Mouse (Mus musculus) liver, adult 2 months (tissue): ENCODE measurements at regions not wholly inside any gene's neighbourhood (a gene's known extent, or its start where the extent isn't known, plus 50 kb on each side); places are given as distances from the start of the nearest gene placed in this dataset.

Experiments
- DNase-seq: peaks from one replicate; pipeline ENCODE4 v3.0.0-alpha.2; 2011; ENCODE audit warnings: low read depth, low spot score; ENCODE audit errors: extremely low read depth
- H3K27ac ChIP-seq: fragments of 200-500 bp; replicated peaks from 2 replicates; pipeline ENCODE4 v1.5.1; 2012; ENCODE audit warnings: low read depth, mild to moderate bottlenecking, control low read depth, inconsistent platforms, low read length; ENCODE audit not compliant: insufficient read depth
- H3K27me3 ChIP-seq: fragments of 200-500 bp; 2 replicates; pipeline ENCODE4 v1.6.1; 2012; ENCODE audit warnings: mild to moderate bottlenecking, moderate library complexity, low read length, inconsistent platforms; ENCODE audit not compliant: control insufficient read depth, insufficient read depth
- H3K36me3 ChIP-seq: fragments of 200-500 bp; 2 replicates; pipeline ENCODE4 v1.6.1; 2012; ENCODE audit warnings: low read length, inconsistent platforms; ENCODE audit not compliant: control insufficient read depth, insufficient read depth
- H3K4me1 ChIP-seq: fragments of 200-500 bp; 2 replicates; pipeline ENCODE4 v1.6.1; 2011; ENCODE audit warnings: low read length; ENCODE audit not compliant: control insufficient read depth, insufficient read depth
- H3K4me3 ChIP-seq: fragments of 200-500 bp; 2 replicates; pipeline ENCODE4 v1.5.1; 2011; ENCODE audit warnings: low read depth, mild to moderate bottlenecking, control low read depth, low read length, moderate library complexity; ENCODE audit not compliant: insufficient read depth
- H3K79me2 ChIP-seq: fragments of 200-500 bp; 2 replicates; pipeline ENCODE4 v1.6.1; 2012; ENCODE audit warnings: inconsistent platforms, mild to moderate bottlenecking, low read length, moderate library complexity; ENCODE audit not compliant: control insufficient read depth, insufficient read depth
- H3K9ac ChIP-seq: fragments of 200-500 bp; 2 replicates; pipeline ENCODE4 v1.6.1; 2012; ENCODE audit warnings: low read depth, mild to moderate bottlenecking, control low read depth, inconsistent platforms, low read length
- CTCF ChIP-seq: fragments of 200-500 bp; IDR thresholded peaks from 2 replicates; pipeline ENCODE4 v1.5.1; 2011; ENCODE audit warnings: low read depth, low read length, control low read depth
- POLR2A ChIP-seq: fragments of 200-500 bp; IDR thresholded peaks from 2 replicates; pipeline ENCODE4 v1.6.1; 2011; ENCODE audit warnings: low read length, control low read depth; ENCODE audit not compliant: insufficient read depth; ENCODE audit errors: extremely low read depth
- WGBS: fragments of 180-500 bp; shearing (Covaris S2); methylation state at CpG from one replicate; pipeline ENCODE4 v1.1.7; 2018; 5-methylcytosine and 5-hydroxymethylcytosine counted together

DNA sequence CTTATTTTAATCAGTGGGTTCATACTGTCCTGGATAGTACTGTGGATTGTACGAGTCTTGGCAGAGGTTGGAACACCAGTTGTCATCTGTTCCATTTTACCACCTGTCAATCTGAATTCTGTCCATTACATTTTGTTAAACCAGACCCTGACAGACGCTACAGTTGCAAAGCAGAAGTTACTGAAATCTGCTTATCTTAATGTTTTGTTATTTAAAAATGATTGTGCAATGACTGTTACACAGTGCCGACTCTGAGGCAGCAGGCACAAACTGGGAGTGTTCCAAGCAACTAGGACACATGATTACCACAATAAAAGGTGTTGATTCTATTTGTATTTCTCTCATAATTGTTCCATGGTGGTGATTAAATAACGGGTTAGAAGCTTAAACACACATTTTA lies 229.8 kb upstream of the Camk1g start:
- H3K27ac ChIP-seq, result no peak overlapping the region
- no peaks in the 10 kb centered on the region for H3K36me3 ChIP-seq
- TF ChIP-seq CTCF (no peak), POLR2A (no peak)
- no peak overlapping the region for H3K9ac ChIP-seq
- H3K79me2 ChIP-seq, result no peaks in the 10 kb centered on the region
- no peaks in the 10 kb centered on the region for H3K4me1 ChIP-seq
- H3K27me3 ChIP-seq, result no peaks in the 10 kb centered on the region
- peak; percentile 43 for DNase-seq
- no peak overlapping the region for H3K4me3 ChIP-seq
- WGBS, result 35% methylated on average over 4 of the region's 4 CpGs

DNA sequence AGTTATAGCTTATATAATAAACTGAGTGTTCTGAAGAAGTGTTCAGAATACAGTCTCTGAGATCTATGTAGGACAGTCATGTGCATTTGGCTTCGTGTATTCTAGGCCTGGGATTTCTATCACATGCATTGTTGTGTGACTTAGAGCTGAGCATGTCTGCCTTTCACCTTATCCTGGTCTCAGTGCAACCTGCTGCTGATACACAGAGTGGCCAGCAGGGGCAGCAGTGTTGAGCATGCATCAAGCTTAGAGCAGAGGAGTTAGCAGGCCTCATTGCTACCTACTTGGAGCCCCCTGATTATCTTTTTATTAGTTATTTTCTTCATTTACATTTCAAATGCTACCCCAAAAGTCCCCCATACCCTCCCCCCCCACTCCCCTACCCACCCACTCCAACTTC lies 229.1 kb upstream of the Camk1g start:
- H3K79me2 ChIP-seq, result no peaks in the 10 kb centered on the region
- no peaks in the 10 kb centered on the region for H3K36me3 ChIP-seq
- no peak overlapping the region for H3K27ac ChIP-seq
- TF ChIP-seq POLR2A, result no peak
- TF ChIP-seq CTCF, result peak; percentile 74
- H3K9ac ChIP-seq, result no peak overlapping the region
- H3K27me3 ChIP-seq, result no peaks in the 10 kb centered on the region
- WGBS, result 49% methylated on average over 1 of the region's 1 CpGs
- no peaks in the 10 kb centered on the region for H3K4me1 ChIP-seq
- no peak overlapping the region for H3K4me3 ChIP-seq
- peak; percentile 9 for DNase-seq

- no peak overlapping the region for H3K4me3 ChIP-seq
- no peaks in the 10 kb centered on the region for H3K79me2 ChIP-seq
- DNase-seq, result no peak
- no peaks in the 10 kb centered on the region for H3K36me3 ChIP-seq
- H3K27ac ChIP-seq, result no peak overlapping the region
- WGBS, result 50% methylated on average over 5 of the region's 5 CpGs
- no peaks in the 10 kb centered on the region for H3K4me1 ChIP-seq
- H3K9ac ChIP-seq, result no peak overlapping the region
- no peaks in the 10 kb centered on the region for H3K27me3 ChIP-seq
- TF ChIP-seq POLR2A (no peak), CTCF (no peak)
These were observed 220.3 kb upstream of the Camk1g start for GRCm38 (mm10) chr1:193590301-193590829.

GRCm38 (mm10) chr1:193588477-193589464 lies 218.7 kb upstream of the Camk1g start:
- WGBS, result 37% methylated on average over 12 of the region's 12 CpGs
- no peaks in the 10 kb centered on the region for H3K79me2 ChIP-seq
- DNase-seq, result no peak
- no peak overlapping the region for H3K9ac ChIP-seq
- H3K36me3 ChIP-seq, result no peaks in the 10 kb centered on the region
- no peak overlapping the region for H3K27ac ChIP-seq
- no peaks in the 10 kb centered on the region for H3K4me1 ChIP-seq
- H3K27me3 ChIP-seq, result no peaks in the 10 kb centered on the region
- H3K4me3 ChIP-seq, result no peak overlapping the region
- no peak for TF ChIP-seq POLR2A
- peak; percentile 91 for TF ChIP-seq CTCF

GRCm38 (mm10) chr1:193587317-193587716 lies 217.2 kb upstream of the Camk1g start:
- Histone ChIP-seq H3K36me3 (no peaks in the 10 kb centered on the region), H3K9ac (no peak overlapping the region), H3K4me1 (no peaks in the 10 kb centered on the region), H3K4me3 (no peak overlapping the region), H3K79me2 (no peaks in the 10 kb centered on the region), H3K27me3 (no peaks in the 10 kb centered on the region), H3K27ac (no peak overlapping the region)
- WGBS, result 73% methylated on average over 2 of the region's 2 CpGs
- DNase-seq, result no peak
- no peak for TF ChIP-seq POLR2A
- no peak for TF ChIP-seq CTCF

GRCm38 (mm10) chr1:193586896-193587295 lies 216.8 kb upstream of the Camk1g start:
- Histone ChIP-seq H3K9ac (no peak overlapping the region), H3K79me2 (no peaks in the 10 kb centered on the region), H3K4me1 (no peaks in the 10 kb centered on the region), H3K27me3 (no peaks in the 10 kb centered on the region), H3K27ac (no peak overlapping the region), H3K4me3 (no peak overlapping the region), H3K36me3 (no peaks in the 10 kb centered on the region)
- no peak for TF ChIP-seq CTCF
- no peak for TF ChIP-seq POLR2A
- DNase-seq, result no peak
- WGBS, result 78% methylated on average over 6 of the region's 6 CpGs
